Mouse (Mus musculus) liver, postnatal 0 days (tissue): ENCODE measurements around the gene Ndufa7. TPM values are rescaled to one million over a fixed set of nuclear protein-coding genes. Genes with fewer than 3 reads are reported as not detected.

ENCODE experiments used
- ATAC-seq: fragments of 200-750 bp; cut with Nextera tagmentation; 2 replicates; pipeline ENCODE4 v1.8.0; 2017; ENCODE audit warnings: mild to moderate bottlenecking, moderate library complexity
- DNase-seq: peaks from one replicate; pipeline ENCODE4 v3.0.0-alpha.2; 2016
- H3K27ac ChIP-seq: fragments of 300-500 bp; sonication (generic); 2 replicates; pipeline ENCODE4 v1.5.1; 2014; ENCODE audit warnings: antibody characterized with exemption, moderate library complexity, mild to moderate bottlenecking, low read depth
- H3K27me3 ChIP-seq: fragments of 300-500 bp; sonication (generic); 2 replicates; pipeline ENCODE4 v1.6.1; 2014; ENCODE audit warnings: low read length, control low read depth, mixed read lengths; ENCODE audit not compliant: insufficient read depth
- H3K36me3 ChIP-seq: fragments of 300-500 bp; sonication (generic); replicated peaks from 2 replicates; pipeline ENCODE4 v1.6.1; 2014; ENCODE audit warnings: mild to moderate bottlenecking, control low read depth, low read length, moderate library complexity, mixed read lengths; ENCODE audit not compliant: insufficient read depth
- H3K4me1 ChIP-seq: fragments of 300-500 bp; sonication (generic); 2 replicates; pipeline ENCODE4 v1.6.1; 2014; ENCODE audit warnings: antibody characterized with exemption, mild to moderate bottlenecking, control low read depth; ENCODE audit not compliant: insufficient read depth
- H3K4me2 ChIP-seq: fragments of 300-500 bp; sonication (generic); 2 replicates; pipeline ENCODE4 v1.6.1; 2014; ENCODE audit warnings: low read depth, mild to moderate bottlenecking, low read length, moderate library complexity, mixed read lengths
- H3K4me3 ChIP-seq: fragments of 300-500 bp; sonication (generic); 2 replicates; pipeline ENCODE4 v1.5.1; 2014; ENCODE audit warnings: low read depth, low read length
- H3K9ac ChIP-seq: fragments of 300-500 bp; sonication (generic); replicated peaks from 2 replicates; pipeline ENCODE4 v1.6.1; 2014; ENCODE audit warnings: mild to moderate bottlenecking, moderate library complexity
- H3K9me3 ChIP-seq: fragments of 300-500 bp; sonication (generic); 2 replicates; pipeline ENCODE4 v1.6.1; 2016; ENCODE audit warnings: mild to moderate bottlenecking, control low read depth, low read length, mixed read lengths
- CTCF ChIP-seq: sonication (generic); IDR thresholded peaks from 2 replicates; pipeline ENCODE4 v1.5.1; 2016; ENCODE audit warnings: antibody characterized with exemption, low read depth
- EP300 ChIP-seq: IDR thresholded peaks from 2 replicates; pipeline ENCODE4 v1.6.1; 2016; ENCODE audit warnings: antibody characterized with exemption, low read depth, mild to moderate bottlenecking
- WGBS: fragments of 180-500 bp; shearing (Covaris S2); extraction: QIAGEN DNeasy Blood & Tissue Kit; methylation state at CpG from one replicate; pipeline ENCODE4 v1.1.7; 2014; ENCODE audit not compliant: insufficient replicate concordance; 5-methylcytosine and 5-hydroxymethylcytosine counted together
- polyA plus RNA-seq: library from polyadenylated mRNA; unstranded; fragments of >200 nt; fragmentation: Nextera tagmentation; extraction: Ambion mirVana; gene quantifications from 2 replicates; pipeline ENCODE4 v1.2.1, GENCODE M21; 2015

The Ndufa7 gene
- polyA plus RNA-seq, 1 experiment from 2014 or later, result 389 TPM

DNA sequence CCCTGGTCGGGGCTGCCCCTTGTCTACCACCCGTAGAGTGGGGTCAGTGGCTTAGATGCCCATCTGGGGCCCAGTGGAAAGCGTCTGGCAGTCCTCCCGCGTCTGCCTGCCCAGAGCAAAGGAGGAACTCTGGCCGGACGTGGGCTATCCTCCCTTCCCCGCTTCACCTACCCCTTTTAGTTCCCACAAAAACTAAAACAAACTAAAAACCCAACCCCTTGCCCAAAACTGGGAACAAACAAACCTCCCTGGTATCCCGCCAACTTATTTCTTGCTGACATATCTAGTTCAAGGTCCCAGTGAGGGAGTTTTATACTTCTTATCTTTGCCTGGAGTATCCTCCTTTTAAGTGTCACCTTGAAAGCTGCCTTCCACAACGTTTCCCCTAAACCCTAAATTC, 16.2 kb upstream of the Ndufa7 start:
- H3K36me3 ChIP-seq, result no peaks in the 10 kb centered on the region
- peaks cover 8% of the 10 kb centered on the region for H3K4me1 ChIP-seq
- H3K4me3 ChIP-seq, result no peak overlapping the region
- no peaks in the 10 kb centered on the region for H3K9me3 ChIP-seq
- ATAC-seq, result no peak
- H3K27me3 ChIP-seq, result peaks cover 6% of the 10 kb centered on the region; the same call in 1 of the 2 replicates
- WGBS, result 18% methylated on average over 10 of the region's 10 CpGs
- no peak overlapping the region for H3K27ac ChIP-seq
- H3K9ac ChIP-seq, result 0 out of 2 replicates have a peak overlapping the region, but pooled peaks have one; percentile 16
- no peak overlapping the region for H3K4me2 ChIP-seq
- no peak for DNase-seq
- TF ChIP-seq CTCF (no peak), EP300 (no peak)

DNA sequence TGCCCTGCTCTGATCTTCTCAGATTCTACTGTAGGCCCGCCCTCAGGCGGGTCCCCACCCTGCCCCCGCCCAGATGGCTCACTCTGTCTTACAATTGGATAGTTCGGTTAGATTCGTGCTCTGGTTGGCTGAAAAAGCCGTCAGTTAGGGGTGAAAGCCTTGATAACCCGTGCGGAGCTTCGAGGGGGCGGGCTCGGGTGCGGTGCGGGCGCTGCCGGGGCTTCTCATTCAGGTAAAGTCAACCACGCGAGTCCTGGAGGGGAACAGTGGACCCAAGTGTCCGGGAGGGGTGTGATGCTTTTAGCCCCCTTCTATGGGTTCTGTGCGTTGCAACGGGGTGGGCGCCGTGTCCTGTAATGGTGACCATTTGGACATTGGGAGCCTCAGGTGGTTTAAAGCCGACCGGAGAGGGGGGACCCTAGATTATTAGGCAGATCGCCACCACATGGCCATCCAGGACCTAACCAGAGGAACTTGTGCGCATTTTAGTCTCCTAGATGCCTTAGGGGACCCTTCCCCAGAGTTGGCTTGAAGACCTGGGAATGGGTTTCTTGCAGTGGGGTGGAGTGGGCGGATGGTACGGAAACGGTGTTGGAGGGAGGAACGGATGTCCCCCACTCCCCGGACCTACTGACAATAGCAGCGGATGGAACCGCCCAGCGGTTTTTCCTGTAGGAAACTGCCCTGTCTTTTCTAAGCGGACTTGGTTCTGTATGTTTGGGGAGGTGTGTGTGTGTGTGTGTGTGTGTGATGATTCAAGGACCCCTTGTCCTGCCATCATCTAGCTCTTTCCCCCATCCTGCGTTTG, 13.8 kb upstream of the Ndufa7 start, which contains the start of gene Kank3:
Gene Kank3 (plus strand): TSS at position 186 of the 808 bp plus-strand sequence.
- Histone ChIP-seq H3K27me3 (peaks cover 6% of the 10 kb centered on the region; the same call in 1 of the 2 replicates), H3K9ac (peak within 1 kb of the TSS; percentile 66), H3K4me2 (peak within 1 kb of the TSS; percentile 88), H3K4me1 (peaks cover 8% of the 10 kb centered on the region), H3K27ac (peak within 1 kb of the TSS; percentile 57), H3K36me3 (no peaks in the 10 kb centered on the region), H3K4me3 (peak within 1 kb of the TSS; percentile 58), H3K9me3 (no peaks in the 10 kb centered on the region)
- TF ChIP-seq EP300, result peak; percentile 30; the same call in 1 of the 2 replicates
- no peak for TF ChIP-seq CTCF
- ATAC-seq (peak; percentile 96), DNase-seq (peak; percentile 92)
- 2% methylated on average over 36 of the region's 36 CpGs for WGBS

DNA sequence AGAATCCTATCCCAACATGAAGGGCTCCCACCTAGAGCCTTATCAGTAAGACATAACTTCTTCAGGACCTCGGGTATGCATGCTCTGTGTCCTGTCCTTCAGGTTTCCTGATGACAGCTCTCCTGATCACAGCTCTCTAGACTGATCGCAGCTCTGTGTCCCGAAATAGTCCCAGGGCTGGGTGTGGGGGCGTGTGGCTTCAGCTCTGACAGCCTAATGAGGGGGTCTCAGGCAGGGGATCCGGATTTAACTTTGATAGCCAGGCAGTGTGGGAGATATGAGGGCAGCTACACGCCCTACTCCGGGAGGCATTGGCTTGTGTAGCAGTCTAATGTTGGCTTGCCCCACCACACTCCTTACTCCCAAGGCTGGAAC, 13.2 kb upstream of the Ndufa7 start:
- peaks cover 12% of the 10 kb centered on the region for H3K4me1 ChIP-seq
- TF ChIP-seq EP300 (no peak), CTCF (no peak)
- H3K27ac ChIP-seq, result peak overlapping the region; percentile 57
- ATAC-seq, result no peak
- WGBS, result 20% methylated on average over 7 of the region's 7 CpGs
- H3K9me3 ChIP-seq, result no peaks in the 10 kb centered on the region
- no peaks in the 10 kb centered on the region for H3K36me3 ChIP-seq
- peak overlapping the region; percentile 46; the same call in 1 of the 2 replicates for H3K9ac ChIP-seq
- peaks cover 6% of the 10 kb centered on the region; the same call in 1 of the 2 replicates for H3K27me3 ChIP-seq
- no peak for DNase-seq
- H3K4me3 ChIP-seq, result peak overlapping the region; percentile 58
- H3K4me2 ChIP-seq, result peak overlapping the region; percentile 88

DNA sequence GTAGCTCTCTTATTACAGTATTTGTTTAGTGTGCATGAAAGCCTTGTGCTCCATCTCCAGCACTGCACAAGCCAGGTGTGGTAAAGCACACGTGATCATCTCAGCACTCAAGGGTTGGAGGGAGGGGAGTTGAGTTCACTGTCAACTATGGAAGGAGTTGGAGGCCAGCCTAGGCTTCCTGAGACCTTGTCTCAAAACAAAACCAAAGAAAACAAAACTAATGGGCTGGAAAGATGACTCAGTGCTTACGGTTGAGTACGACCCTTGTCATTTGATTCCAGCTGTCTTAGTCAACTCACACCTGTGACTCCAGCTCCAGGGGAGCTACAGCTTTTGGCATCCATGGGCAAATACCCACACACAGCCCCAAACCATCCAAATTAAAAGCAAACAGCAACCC, 11.9 kb upstream of the Ndufa7 start:
- no peaks in the 10 kb centered on the region for H3K36me3 ChIP-seq
- ATAC-seq (no peak), DNase-seq (no peak)
- H3K4me1 ChIP-seq, result peaks cover 19% of the 10 kb centered on the region
- peaks cover 6% of the 10 kb centered on the region; the same call in 1 of the 2 replicates for H3K27me3 ChIP-seq
- WGBS, result 45% methylated on average over 3 of the region's 3 CpGs
- H3K9ac ChIP-seq, result no peak overlapping the region
- no peak overlapping the region for H3K4me2 ChIP-seq
- no peaks in the 10 kb centered on the region for H3K9me3 ChIP-seq
- H3K4me3 ChIP-seq, result no peak overlapping the region
- no peak overlapping the region; the same call in 1 of the 2 replicates for H3K27ac ChIP-seq
- TF ChIP-seq EP300 (no peak), CTCF (no peak)

DNA sequence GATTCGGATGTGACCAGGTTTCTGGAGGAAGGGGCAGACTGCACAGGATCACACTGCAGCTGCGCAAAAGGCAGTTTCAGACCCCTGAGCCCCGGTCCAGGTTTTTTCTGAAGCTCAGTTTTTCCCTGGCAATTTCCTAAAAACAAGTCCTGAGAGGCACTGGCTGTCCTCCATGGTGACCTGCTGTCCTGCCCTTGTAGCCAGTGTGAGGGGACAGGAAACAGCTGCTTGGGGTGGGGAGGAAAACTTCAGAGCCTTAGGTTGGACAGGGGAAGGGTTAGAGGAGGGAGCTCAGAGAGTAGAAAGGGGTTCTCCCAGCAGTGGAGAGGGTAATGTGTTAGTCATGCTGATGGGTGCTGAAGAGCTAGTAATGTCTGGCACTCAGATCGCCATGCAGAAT, 11.4 kb upstream of the Ndufa7 start:
- WGBS, result 57% methylated on average over 4 of the region's 4 CpGs
- no peak overlapping the region for H3K4me3 ChIP-seq

GRCm38 (mm10) chr17:33815399-33815798, 9.0 kb upstream of the Ndufa7 start:
- H3K27me3 ChIP-seq, result peaks cover 5% of the 10 kb centered on the region; the same call in 1 of the 2 replicates
- H3K9me3 ChIP-seq, result no peaks in the 10 kb centered on the region
- H3K9ac ChIP-seq, result no peak overlapping the region
- ATAC-seq, result no peak
- TF ChIP-seq CTCF (no peak), EP300 (no peak)
- no peak overlapping the region for H3K4me2 ChIP-seq
- no peak overlapping the region for H3K4me3 ChIP-seq
- no peak for DNase-seq
- H3K27ac ChIP-seq, result no peak overlapping the region
- peaks cover 31% of the 10 kb centered on the region for H3K4me1 ChIP-seq
- WGBS, result 76% methylated on average over 6 of the region's 6 CpGs
- peaks cover 4% of the 10 kb centered on the region; the same call in 1 of the 2 replicates for H3K36me3 ChIP-seq

More for the DNA sequence above, 11.4 kb upstream of the Ndufa7 start:
- Histone ChIP-seq H3K27ac (no peak overlapping the region; the same call in 1 of the 2 replicates), H3K9ac (no peak overlapping the region), H3K27me3 (peaks cover 6% of the 10 kb centered on the region; the same call in 1 of the 2 replicates), H3K4me2 (no peak overlapping the region), H3K9me3 (no peaks in the 10 kb centered on the region), H3K36me3 (no peaks in the 10 kb centered on the region), H3K4me1 (peaks cover 22% of the 10 kb centered on the region)
- ATAC-seq (no peak), DNase-seq (no peak)
- TF ChIP-seq CTCF, result no peak
- TF ChIP-seq EP300, result peak; percentile 34; the same call in 1 of the 2 replicates
